Mouse (Mus musculus) lung, postnatal 10 days (tissue): Measurements from ENCODE around the gene Rnpepl1.
"Not testable (repeated sequence)": the region's sequence is repeated elsewhere in the genome, so short reads cannot be mapped to it uniquely, and the experiment has no call there.

Experiments used
- DNase-seq: peaks from one replicate; pipeline ENCODE4 v3.0.0; 2021

The Rnpepl1 gene

GRCm38 (mm10) chr1:92943219-92943989 lies 32.8 kb downstream of the Rnpepl1 start:
- no peak for DNase-seq

- no peak for DNase-seq
These were observed 37.4 kb downstream of the Rnpepl1 start for GRCm38 (mm10) chr1:92947966-92948365.

- peak; percentile 35 for DNase-seq
These were observed 38.8 kb downstream of the Rnpepl1 start for GRCm38 (mm10) chr1:92949426-92949825.

GRCm38 (mm10) chr1:92950607-92951006 lies 40.0 kb downstream of the Rnpepl1 start, which contains the start of gene Gpr35:
Gpr35 (plus strand) TSS chr1:92950865.
- DNase-seq: no peak

GRCm38 (mm10) chr1:92953641-92954040 lies 43.1 kb downstream of the Rnpepl1 start:
- peak; percentile 0 for DNase-seq

- DNase-seq: peak; percentile 79
These were observed 46.2 kb downstream of the Rnpepl1 start for GRCm38 (mm10) chr1:92956571-92957335.

- peak; percentile 8 for DNase-seq
These were observed 48.4 kb downstream of the Rnpepl1 start for GRCm38 (mm10) chr1:92958999-92959398.

- DNase-seq: not testable (repeated sequence)
These were observed 60.2 kb downstream of the Rnpepl1 start for GRCm38 (mm10) chr1:92970791-92971190.

- DNase-seq: no peak
These were observed 61.6 kb downstream of the Rnpepl1 start for GRCm38 (mm10) chr1:92971879-92972795.

- peak; percentile 61 for DNase-seq
These were observed 62.3 kb downstream of the Rnpepl1 start for GRCm38 (mm10) chr1:92972854-92973253.
